Mouse (Mus musculus) cerebellum, adult 8-10 months (tissue): Measurements from ENCODE around the gene Entpd7.

Experiments
- DNase-seq: peaks from one replicate; pipeline ENCODE4 v3.0.0; 2022

The Entpd7 gene

DNA sequence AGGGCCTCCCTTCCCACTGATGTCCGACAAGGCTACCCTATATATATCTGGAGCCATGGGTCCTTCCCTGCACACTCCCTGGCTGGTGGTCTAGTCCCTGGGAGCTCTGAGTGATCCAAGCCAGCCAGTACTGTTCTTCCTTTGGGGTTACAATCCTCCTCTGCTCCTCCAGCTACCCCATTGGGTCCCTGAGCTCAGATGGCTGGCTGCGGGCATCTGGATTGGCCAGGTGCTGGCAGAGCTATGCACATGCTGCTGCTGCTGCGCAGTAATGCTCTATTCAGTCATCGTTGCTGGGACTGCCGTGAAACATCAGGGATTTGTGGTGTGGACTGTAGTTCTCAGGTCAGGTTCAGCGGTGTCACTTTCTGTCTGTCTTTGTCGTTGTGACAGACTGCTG, 35.3 kb downstream of the Entpd7 start:
- no peak for DNase-seq

DNA sequence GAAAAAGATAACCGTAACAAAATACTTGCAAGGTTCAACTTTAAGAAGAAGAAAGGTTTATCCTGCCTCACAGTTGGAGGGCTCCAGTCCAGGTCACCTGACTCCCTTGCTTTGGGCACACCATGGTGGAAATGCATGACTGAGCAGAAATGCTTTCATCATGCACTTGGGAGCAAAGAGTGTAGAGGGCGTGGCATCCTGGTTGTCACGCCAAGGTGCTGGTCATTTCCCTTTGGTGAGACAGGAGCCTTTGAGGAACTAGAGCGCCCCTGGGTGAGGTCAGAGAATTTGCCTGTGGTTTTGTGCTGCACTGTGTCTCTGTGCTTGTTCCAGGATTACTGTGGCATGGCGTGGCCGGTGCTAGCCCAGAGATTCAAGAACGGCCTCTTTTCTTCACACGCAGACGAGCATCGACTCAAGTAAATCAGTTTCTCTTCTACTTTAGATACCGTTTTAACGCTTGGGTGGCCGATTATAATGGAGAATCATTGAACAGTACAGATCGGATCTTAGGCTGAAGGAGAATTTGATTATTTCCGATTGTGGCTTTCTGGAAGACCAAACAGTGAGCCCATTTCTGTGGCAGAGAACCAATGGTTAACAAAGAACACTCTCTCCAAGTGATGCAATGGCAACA, 37.2 kb downstream of the Entpd7 start:
- DNase-seq = no peak

GRCm38 (mm10) chr19:43729296-43730036, 40.0 kb downstream of the Entpd7 start:
- no peak for DNase-seq

- DNase-seq = no peak
These were observed 40.6 kb downstream of the Entpd7 start for GRCm38 (mm10) chr19:43730037-43730428.

DNA sequence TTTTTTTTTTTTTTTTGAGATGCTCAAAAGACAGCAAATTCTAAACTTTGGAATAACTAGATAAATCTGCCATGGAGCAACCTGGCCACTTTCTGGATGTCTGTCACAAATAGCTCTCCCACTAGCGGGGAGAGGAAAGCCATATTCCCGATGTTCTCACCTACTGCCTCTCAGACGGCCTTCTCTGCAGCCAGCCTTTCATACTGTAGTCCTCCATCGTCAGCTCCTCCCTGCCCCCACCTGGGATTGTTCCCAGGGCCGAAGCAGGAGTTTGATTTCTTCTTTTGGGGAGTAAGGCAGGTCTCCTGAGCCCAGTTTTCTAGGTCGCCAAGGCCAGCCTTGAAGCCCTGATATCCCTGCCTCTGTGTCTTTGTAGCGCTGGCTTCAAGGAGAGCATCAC, 41.7 kb downstream of the Entpd7 start:
- no peak for DNase-seq

DNA sequence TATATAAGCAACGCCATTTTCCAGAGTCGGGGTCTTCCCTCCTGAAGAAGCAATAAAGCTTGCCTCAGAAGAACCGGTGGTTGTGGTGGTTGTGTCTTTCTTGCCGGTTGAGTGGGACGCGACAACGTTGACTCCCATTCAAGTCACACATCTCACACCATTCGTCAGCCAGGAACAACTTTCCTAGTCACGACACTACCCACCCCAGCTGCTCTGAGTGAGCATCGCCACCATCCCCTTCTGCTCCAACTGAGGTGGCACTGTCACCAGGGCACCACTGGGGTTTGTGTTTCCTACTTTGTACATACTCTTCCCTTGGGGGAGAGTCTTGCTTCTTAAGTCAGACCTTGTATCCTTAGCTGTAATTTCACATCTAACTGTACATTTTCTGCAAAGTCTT, 48.9 kb downstream of the Entpd7 start:
- no peak for DNase-seq

DNA sequence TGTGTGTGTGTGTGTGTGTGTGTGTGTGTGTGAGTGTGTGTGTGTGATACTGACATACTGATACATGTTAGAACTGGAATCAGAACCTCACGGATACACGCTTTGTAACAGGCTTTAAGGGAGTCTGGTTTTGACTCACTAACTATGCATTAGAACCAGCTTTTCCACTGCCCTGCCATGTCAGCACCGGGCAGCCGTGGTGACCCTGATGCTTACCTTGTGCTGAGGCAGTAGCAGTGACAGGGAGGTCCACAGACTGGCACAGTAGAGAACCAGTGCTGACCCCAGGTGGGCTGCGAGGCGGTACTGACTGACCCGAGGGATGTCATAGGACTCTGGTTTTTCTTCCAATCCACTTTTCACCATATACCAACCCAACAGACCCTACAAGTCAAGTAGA, 53.9 kb downstream of the Entpd7 start:
- DNase-seq = no peak

- no peak for DNase-seq
These were observed 56.3 kb downstream of the Entpd7 start for GRCm38 (mm10) chr19:43745740-43746139.

GRCm38 (mm10) chr19:43747877-43748276, 58.4 kb downstream of the Entpd7 start:
- DNase-seq = no peak

- no peak for DNase-seq
These were observed 60.5 kb downstream of the Entpd7 start for GRCm38 (mm10) chr19:43750008-43750407.

DNA sequence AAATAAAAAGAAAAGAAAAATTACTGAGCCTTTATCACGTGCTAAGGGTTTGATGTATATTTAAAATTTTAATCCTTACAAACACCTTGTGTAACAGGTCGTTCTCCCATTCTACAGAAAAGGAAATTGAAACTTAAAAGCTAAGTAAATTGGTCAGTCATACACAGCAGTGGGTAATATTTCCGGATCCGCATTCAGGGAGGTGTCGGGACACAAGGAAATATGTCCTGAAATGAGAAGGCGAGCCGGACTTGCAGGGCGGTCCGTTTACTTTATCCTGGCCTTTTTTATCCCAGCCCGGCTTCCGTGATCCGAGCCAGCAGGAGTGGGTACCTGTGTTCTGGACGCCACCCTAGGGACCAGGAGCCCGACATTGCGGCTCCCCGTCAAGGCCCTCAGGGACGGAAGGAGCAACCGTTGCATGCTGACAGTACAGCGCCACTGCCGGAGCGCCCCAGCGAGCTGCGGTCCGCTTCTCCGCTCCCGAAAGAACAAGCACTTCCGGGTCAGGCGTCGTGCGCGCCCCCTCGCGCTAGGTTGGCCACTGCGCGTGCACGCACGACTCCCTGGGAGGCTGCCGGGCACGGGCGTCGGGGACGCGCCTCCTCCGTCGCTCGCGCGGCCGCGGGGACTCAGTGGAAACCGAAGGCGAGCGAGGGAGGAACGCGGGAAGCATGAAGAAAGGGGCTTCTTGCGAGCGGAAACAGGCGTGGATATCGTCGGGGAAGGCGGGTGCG, 63.2 kb downstream of the Entpd7 start, which contains the start of the genes Cutc and Cox15:
Gene Cutc (plus strand): TSS at position 508 of the 737 bp plus-strand sequence.
Gene Cox15 (minus strand): TSS at position 512 of the 737 bp plus-strand sequence.
- peak; percentile 97 for DNase-seq

DNA sequence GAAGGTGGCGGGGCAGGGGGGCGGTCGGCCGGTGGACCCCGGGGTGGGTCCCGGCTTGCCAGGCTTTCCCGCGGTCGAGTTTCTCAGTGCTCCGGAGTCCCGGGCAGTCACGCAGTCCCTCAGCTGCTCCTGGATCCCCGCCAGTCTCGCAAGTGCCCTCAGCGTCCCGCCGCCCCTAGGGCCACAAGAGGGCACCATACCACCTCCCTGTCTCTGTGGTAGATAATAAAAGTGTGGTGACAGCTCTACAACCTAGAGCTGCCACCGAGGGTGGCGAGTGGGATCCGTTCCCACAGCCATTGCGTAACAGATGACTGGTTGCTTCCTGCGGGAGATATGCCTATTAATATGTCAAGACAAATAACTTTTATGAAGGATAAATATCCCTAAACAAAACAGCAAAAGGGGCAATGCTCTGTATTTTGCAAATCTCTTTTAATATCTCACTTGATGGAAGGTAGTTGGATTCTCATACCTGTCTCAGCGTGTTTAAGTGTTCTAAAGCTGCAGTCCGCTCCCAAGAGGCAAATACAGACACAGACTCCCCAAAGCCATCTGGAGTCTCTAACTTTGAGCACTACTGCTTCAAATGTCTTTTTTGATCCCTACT, 63.9 kb downstream of the Entpd7 start:
- peak; percentile 92 for DNase-seq

- no peak for DNase-seq
These were observed 64.8 kb downstream of the Entpd7 start for GRCm38 (mm10) chr19:43754237-43754636.

DNA sequence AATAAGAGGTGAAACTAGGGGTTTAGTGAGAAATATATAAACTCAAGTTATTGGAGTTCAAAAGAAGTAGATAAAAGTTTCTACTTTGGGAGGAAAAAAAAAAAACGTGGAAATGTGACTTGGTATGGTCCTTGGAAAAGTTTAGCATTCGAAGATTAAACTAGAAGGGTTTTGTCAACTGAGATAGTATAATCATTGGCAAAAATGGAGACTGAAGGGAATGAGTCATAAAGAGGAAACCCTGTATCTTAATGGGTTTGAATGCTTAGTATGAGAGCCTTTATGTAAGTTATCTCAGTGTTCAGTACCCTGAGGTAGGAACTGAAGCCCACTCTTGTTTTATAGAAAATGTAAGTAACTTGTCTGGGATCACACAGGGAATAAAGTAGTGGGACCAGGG, 65.4 kb downstream of the Entpd7 start:
- DNase-seq = no peak

DNA sequence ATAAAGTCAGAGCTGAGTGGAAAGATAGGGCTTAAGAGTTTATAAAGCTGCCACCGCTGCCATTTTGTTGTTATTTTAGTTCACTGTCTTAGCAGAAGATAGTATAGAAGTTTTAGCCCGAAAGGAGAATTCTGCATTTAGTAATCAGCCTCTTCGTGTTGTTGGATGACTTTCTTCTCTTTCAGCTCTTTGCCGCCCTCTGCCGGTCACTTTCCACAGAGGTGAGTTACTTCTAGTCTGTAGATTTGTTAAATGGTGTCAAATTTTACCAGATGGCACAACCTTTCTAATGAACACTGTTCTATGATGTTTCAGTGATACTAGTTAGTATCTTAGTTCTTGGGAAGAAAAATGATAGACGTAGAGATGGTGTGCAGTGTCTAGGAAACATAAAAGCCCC, 71.0 kb downstream of the Entpd7 start:
- peak; percentile 60 for DNase-seq

GRCm38 (mm10) chr19:43761543-43762256, 72.2 kb downstream of the Entpd7 start:
- no peak for DNase-seq

GRCm38 (mm10) chr19:43762410-43762809, 72.9 kb downstream of the Entpd7 start:
- DNase-seq = no peak

GRCm38 (mm10) chr19:43766451-43766850, 77.0 kb downstream of the Entpd7 start:
- no peak for DNase-seq

DNA sequence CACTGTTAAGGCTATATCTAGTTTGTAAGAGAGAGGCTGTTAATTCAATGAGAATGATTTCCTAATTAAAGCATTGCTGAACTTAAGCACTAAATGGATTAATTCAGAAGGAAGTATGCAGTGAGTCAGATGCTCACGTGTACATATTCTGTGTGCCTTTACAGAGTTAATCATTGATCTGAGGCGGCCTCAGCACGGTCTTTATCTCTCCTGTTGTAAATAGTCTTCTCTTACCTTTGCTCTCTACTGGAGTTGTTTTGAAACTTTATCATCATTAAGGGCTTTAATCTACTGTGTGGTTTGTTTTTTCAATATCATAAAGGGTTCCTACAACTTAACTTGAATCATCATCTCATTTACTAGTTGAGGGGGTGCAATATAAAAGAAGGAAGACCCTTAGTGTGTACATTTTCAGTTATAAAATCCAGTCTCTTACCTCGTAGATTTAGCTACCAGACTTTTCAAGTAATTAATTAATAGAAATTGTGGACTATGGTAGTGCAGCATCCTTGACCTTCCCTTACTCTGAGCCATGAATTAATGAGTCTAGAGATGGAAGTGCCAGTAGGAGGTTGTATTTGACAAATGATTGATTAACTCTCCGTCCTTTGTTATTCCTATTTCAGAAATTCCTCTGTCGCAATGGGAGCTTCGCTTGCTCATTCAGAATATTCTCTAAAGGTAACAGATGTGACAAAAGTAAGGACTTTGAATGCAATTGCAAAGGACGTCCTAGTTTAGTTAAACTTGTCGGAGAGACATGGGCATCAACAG, 78.3 kb downstream of the Entpd7 start:
- no peak for DNase-seq

DNA sequence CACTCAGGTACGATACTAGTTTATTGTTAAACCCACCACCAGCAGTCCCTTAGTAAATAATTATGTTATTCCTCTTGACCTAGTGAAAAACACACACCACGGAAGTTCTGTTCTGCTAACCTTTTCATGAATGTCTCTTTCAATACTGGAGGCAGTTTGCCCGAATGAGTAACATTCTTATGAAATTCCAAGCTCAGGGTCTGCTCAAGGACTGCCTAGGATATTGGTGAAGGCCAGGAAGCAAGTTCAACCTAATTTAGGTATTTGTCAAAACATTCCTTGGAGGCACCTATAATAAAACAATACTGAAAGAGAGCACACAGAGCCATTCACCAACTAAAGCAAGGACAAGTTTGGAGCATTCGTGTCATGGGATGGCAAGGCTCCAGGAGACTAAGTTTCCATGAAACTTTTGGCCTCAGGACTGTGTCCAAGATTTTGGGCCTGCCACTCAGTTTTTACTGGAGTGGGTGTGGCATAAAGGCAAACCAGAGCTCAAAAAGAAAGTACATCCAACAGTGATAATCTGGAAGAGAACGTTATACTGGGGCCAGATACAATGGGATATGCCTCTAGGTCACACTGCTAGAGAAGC, 80.0 kb downstream of the Entpd7 start:
- no peak for DNase-seq

- no peak for DNase-seq
These were observed 81.1 kb downstream of the Entpd7 start for GRCm38 (mm10) chr19:43770584-43770983.
